Mouse (Mus musculus): ENCODE results near the gene Tbc1d13. TPM values are rescaled to one million over a fixed set of nuclear protein-coding genes. Genes with fewer than 3 reads are reported as not detected.
A peak's percentile ranks its signal among the peaks of the same experiment; 100 is the strongest.

Tbc1d13 gene
- 29.2 and 29.5 TPM in 2 replicates for polyA plus RNA-seq (2012; rRNA removed)

DNA sequence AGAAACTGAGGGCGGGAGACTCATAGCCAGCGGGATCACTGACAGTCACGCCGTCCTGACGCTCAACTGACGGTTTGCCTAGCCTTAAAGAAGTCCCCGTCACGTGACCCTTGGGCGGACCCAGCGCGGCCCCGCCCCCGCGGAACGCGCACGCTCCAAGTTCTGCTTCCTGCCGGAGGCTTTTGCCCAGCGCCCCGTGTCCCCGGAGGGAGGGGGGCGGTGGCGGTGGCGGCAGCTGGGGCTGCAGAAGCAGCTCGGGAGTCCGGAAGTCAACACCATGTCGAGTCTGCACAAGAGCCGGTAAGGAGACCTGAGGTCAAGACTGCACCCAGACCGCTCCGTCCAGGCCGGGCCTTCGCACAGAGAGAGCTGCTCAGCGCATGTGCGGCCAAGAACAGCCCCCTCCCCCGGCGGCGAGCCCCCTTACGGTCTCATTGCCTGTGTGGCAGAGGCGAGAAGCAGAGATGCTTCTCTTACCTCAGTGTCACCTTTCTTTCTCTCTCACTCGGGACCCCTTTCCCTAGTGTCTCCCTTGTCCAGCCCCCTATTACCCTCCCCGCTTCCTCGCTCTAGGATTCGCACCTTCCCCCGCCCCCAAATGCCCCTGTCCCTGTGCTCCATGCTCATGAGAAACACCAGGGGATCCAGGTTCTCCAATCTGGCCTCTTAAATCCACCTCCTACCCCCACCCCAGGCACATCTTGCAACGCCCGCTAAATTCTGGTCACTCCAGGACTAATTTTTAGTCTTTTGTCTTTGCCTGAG, at the start of gene Tbc1d13:
Tbc1d13 (plus strand) TSS at position 134 of the 765 bp plus-strand sequence.
- DNase-seq (ENCODE audit: low spot score), result peak; percentile 97

DNA sequence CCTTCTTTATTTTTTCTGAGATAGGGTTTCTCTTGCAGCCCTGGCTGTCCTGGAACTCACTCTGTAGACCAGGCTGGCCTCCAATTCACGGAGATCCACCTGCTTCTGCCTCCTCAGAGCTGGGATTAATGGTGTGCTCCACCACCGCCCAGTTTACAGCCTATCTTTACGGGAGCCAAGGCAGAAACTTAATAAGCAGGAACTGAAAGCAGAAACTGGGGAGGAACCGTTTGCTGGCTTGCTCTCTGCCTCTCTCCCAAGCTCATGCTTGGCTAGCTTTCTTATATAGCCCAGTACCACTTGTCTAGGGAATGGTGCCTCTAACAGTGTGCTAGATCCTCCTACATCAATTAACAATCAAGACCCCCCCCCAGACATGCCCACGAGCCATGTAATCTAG, 49.4 kb upstream of the Tbc1d13 start:
- DNase-seq (ENCODE audit: low spot score), result no peak

DNA sequence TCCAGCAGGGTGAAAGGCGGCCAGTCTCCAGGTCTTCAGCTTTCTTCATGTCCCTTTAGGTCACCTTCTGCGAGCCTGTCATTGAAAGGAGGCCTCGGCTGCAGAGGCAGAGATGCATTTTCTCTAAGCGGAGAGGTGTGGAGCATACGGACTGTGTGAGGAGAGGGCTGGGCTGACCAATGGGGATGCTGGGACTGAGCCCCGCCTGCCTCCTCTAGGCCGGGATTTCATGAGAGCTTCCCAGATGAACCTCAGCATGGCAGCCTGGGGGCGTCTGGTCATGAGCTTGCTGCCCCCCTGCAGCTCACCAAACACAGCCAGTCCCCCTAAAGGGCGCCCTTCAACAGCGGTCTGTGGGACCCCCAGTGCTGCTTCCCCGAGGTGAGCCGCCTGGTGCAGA, 48.9 kb upstream of the Tbc1d13 start:
- DNase-seq (ENCODE audit: low spot score), result no peak

DNA sequence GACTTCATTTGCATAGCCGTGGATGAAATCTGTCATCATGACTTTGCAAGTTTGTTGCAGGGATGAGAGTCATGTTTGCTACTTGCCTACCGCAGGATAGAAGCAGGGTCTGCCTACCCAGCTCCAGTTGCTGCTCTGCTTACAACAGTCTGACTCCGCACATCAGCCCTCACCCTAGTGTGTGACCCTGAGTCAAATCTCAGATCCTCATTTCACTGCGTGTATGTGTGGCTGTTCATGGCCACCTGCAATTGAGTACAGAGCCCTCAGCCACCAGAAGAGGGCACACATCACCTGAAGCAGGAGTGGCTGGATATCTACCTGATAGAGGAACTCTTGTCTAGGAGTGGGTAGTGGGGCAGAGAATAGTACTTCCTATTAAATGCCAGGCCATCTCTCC, 46.2 kb upstream of the Tbc1d13 start:
- DNase-seq (ENCODE audit: low spot score), result no peak

DNA sequence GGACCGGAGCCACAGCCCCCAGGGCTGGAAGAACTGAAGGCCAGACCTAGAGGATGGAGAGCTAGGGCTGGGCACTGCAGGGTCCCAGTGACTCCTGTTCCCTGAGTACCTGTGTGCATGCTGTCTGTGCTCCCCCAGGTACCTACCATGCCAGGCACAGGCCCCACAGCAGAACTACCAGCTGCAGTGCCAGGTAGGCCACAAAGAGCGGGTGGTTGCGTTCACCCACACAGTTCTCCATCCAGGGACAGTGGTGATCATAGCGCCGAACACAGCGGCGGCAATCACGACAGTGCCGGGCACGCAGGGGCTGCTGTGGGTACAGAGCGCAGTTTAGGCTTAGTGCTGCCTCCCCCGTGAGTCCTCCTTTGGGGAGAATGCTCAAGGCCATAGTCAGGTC, 42.0 kb upstream of the Tbc1d13 start:
- no peak for DNase-seq (ENCODE audit: low spot score)

DNA sequence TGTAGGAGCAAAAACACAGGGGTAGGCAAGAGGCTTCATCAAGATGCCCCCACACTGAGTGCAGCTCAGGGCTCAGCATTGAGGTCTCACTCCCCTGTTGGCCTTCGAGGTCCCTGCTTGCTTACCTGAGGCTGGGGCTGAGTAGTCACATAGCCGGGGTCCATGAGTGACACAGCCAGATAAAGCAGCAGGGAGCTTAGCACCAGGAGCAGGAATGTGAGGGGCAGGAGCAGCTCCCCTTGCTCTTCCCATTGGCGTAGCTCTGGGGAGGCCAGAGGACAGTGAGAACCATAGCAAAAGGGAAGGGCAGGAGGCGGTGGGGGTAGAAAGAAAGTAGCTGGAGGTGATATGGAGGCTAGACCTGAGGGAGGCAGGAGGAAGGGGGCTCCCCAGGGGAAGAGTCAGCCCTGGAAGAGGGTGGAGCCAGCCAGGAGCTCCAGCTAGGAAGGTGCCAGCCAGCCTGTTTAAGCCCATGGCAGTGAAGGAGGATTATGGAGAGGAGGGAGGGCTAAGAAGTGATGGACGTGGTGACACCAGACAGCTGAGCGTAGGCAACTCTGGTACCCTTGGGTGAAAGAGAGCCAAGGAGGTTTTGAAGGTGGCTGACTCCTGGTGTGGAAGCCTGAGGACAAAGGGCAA, 41.1 kb upstream of the Tbc1d13 start:
- DNase-seq (ENCODE audit: low spot score), result no peak

DNA sequence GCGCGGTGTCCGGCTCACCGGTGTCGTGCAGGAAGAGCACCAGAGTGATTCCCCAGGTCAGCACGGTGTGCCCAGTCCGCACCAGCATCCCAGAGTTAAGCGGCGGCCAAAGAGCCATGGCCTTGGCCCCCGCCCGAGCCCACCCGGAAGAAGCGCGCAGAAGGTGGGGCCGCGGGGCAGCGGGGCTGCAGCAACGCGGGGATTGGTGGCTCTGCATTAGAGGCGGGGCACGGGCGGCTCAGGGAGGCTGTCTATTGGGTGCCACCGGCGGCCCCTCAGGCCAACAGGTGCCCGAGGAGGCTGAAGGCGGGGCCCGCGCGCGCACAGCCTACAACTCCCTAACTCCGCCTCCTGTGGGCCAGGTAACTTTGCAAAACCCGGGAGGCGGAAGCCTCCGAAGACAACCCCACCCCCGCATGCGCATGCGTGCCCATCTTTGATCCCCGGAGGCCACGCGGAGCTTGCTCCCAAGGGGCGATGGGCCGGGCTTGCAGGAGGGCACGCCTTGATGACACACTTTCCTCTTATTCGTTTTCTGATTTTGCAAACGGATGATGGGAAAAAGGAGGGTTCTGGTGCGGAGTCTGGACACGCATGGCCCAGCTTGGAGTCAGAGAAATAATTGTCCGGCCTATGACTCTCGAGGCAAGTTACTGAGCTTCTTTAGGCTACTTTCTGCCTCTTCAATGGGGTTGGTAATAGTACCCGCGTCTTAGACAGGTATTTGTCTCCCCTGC, 39.9 kb upstream of the Tbc1d13 start, which contains the start of gene Zdhhc12:
Zdhhc12 (minus strand) TSS at position 178 of the 737 bp plus-strand sequence.
- peak; percentile 89 for DNase-seq (ENCODE audit: low spot score)

DNA sequence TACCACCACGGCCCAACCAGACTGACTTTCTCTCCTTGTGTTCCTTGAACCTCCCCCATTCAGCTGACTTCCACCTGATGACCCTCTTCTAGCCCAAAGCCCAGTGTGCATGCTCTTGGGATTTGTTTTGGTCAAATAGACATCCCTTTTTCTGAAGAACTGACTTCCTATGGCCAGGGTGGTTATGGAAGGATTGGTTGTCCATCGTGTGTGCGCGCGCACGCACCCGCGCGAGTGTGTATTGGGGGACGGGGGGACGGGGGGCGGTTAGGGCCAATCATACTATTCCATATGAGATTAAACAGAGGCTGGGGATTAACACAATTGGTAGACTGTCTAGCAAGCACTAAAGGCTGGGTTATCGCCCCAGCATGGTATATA, 39.3 kb upstream of the Tbc1d13 start:
- no peak for DNase-seq (ENCODE audit: low spot score)

DNA sequence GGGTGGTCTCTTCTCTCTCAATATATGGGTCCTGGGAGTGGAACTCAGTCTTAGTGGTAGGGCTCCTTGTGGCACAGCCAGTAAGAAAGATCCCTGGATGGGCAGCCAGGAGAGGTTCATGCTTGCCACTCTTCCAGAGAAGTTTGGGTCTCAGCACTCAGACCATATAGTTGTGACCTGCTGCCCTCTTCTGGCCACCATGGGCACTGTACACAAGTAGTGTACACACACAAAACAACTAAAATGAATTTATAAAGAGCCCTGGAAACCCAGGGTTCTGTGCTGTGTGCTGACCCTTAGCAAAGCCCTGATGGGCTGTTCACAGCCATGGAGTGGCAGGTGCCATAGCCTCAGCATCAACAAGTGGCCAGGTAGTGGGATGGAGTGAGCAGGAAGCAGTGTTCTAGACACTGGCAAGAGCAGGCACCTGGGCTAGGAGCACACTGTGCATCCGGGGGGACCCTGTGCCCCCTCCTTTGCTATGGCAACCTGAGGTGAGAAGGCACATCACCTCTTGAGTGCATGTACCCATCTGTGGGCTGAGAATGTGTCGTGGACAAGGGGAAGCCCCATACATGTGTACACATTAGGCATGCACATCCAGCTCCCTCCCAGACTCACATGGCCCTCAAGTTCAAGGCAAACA, 37.5 kb upstream of the Tbc1d13 start:
- DNase-seq (ENCODE audit: low spot score), result no peak

DNA sequence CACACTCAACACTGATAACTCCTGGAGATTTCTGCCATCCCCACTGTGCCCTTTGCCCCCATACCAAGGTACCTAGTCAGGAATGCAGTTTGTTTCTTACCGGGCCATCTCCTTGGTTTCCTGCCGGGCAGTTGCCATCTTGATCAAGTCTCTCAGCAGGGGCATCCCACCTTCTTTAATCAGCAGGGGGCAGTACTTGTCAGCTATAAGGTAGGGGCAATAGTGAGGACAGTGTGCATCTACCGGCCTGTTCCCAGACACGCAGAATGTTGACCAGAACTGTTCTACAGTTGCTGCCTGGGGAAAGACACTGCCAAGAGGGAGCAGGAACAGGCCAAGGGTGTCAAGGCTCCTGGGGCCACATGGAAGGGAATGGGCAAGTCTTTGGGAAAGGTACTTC, 33.3 kb upstream of the Tbc1d13 start:
- DNase-seq (ENCODE audit: low spot score), result no peak

DNA sequence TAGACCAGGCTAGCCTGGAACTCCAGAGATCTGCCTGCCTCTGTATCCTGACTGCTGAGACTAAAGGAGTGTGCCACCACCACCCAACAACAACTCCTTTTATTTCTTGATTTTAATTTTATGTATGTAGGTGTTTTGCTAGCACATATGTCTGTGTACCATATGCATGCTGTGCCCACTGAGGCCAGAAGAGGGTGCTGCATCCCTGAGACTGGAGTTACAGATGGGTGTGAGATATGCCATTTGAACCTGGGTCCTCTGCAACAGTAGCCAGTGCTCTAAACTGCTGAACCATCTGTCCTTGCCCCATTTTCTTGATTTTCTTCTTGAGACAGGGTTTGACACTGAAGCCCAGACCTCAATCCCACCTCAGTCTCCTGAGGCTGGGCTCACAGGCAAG, 27.2 kb upstream of the Tbc1d13 start:
- no peak for DNase-seq (ENCODE audit: low spot score)

DNA sequence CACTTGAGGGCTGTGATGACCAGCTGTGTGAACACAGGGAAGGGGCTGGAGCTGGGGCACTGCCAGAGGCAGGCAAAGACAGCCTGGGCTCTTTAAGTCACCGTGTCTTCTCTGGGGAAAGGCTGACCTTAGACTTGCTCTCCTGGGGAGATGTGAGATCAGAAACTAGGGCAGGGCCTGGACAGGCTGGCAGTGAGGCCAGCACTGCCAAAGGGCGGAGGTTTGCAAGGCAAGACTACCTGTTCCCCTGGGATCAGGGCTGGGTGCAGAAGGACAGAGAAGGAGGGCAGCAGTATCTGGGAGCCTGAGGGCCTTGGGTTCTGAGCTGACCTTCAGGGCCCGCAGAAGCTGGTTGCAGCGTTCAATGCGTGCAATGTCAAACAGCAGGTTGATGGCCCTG, 25.9 kb upstream of the Tbc1d13 start:
- no peak for DNase-seq (ENCODE audit: low spot score)

DNA sequence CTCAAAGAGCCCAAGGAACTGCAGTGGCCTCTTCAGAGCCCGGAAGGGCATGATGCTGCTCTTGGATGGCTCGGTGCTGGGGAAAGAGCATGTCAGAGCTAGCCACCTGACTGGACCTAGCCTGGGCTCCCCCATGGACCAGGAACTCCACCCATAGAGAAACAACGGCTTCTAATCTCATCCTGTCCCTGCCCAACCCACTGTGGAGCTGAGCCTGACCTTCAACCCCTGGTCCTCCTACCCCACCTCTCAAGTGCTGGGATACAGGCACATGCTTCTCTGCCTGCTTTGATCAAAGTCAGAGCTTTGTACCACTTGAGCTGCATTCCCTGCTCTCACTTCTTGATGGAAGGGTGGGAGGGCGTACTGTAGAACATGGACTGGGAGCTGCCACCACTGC, 25.3 kb upstream of the Tbc1d13 start:
- no peak for DNase-seq (ENCODE audit: low spot score)

DNA sequence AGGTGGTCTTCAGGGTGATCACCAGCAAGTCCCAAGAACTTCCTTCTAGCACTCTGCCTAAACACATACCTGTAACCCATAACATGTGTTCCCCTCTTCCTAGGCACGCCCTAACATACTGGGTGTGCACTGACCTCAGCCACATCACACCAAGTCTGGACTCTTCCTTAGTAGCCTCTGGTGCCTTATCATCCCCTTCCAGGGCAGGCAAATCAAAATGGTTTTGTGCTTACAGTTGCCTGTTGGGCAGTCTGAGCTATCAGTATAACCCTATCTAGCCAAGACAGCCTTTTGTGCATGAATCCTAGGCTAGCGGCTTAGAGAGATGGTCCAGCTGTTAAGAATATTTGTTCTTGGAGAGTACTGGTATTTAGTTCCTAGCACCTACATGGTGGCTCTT, 22.0 kb upstream of the Tbc1d13 start:
- no peak for DNase-seq (ENCODE audit: low spot score)

DNA sequence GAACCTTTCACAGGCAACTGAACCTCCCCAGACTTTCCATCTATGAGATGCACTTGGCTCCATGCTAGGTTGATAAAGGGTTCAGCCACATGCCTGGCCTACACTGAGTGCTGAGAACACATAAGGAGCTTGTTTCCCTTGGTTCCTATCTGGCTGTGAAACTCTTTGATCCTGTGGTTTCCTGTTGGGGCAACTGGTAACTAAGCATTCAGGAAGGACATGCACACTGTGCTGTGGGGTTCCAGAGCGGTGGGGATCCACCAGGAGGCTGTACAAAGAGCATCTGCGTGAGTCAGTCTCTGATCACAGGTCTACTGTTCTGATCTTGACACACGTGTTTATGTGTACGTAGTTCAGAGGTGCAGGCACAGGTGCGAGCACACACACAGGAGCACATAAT, 21.0 kb upstream of the Tbc1d13 start:
- DNase-seq (ENCODE audit: low spot score), result no peak

DNA sequence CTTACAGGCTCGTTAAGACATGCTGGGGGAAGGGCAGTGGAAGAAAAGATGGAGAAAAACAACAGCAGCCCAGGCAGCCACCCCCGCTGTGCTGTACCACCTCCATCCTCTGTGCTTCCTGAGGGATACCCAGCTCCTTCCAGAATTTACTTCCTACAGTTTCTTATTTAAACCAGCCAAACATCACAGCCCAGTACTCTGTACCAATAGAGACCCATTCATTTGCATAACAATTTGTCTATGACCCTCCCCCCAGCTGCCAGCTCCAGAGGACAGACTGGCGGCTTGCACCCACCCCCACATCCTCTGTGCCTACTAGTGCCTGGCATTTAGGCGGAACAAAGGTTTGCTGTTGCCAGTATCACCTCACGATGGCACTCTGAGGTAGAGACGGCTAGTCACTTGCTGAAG, 13.9 kb upstream of the Tbc1d13 start:
- DNase-seq (ENCODE audit: low spot score), result no peak

DNA sequence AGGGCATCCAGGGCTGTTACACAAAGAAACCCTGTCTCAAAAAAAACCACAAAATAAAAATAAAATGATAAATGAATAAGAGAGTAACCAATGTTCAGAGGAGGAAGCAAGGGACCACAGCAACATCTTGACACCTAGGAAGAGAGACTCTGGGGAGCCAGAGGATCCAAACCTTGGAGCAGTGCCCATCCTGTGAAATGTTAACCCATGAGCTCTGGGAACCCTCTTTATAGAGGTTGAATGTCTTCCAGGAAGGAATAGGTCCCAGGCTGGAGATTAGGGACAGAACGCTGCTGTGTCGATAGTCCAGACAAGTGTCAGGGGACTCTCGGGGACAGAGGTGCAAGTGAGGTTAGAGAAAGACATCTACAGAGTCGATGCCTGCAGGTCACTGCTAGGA, 13.3 kb upstream of the Tbc1d13 start:
- no peak for DNase-seq (ENCODE audit: low spot score)

DNA sequence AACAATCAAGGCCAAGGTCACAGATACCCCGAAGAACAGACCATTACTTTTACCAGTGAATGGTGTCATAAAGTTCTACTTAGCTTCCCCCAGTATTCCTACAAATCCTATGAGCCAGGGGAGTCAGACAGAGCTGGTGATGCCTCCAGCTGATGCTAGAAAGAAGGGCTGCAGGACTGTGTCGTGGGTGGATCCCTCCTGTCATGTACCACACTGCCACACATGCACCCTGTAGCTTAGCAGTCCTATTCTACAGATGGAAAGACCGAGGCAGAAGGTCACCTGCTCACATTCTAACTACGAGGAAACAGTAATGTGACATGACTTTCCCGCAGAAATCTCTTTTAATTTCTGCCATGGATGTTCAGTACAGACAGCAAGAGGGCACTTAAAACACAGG, 10.8 kb upstream of the Tbc1d13 start:
- DNase-seq (ENCODE audit: low spot score), result no peak

DNA sequence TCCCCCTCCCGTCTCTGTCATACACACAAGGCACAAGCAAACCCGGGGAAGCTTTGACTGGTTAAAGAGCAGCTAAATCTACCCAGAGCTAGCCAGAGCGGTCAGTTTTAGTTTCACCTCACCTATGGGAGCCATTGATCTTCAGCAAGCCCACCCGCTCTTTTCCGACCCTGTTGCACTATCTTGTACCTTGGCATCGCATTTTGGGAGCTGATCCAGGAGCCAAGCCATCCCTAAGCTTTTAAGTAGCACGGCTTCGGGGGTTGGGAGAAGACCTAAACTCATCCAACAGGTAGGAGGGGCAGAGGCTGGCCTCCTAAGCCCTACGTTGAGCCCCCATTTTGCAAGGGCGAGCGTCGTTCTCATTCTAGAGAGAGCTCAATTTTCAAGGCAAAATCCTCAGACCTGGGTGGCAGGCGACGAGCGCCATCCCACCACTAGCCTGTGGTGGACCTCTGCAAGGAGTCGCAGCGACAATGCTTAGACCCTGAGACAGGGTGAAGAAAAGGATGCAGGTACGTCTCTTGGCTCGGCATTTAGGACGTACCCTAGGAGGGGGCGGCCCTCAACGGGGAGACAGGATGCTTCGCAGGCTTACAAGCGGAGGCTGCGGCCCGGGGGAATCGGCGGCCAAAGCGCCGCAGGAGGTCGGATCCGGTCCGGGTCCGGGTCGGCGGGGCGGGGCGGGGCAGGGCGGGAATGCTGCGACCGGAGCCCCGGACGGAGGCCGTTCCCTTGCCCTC, 9.6 kb upstream of the Tbc1d13 start:
- no peak for DNase-seq (ENCODE audit: low spot score)

DNA sequence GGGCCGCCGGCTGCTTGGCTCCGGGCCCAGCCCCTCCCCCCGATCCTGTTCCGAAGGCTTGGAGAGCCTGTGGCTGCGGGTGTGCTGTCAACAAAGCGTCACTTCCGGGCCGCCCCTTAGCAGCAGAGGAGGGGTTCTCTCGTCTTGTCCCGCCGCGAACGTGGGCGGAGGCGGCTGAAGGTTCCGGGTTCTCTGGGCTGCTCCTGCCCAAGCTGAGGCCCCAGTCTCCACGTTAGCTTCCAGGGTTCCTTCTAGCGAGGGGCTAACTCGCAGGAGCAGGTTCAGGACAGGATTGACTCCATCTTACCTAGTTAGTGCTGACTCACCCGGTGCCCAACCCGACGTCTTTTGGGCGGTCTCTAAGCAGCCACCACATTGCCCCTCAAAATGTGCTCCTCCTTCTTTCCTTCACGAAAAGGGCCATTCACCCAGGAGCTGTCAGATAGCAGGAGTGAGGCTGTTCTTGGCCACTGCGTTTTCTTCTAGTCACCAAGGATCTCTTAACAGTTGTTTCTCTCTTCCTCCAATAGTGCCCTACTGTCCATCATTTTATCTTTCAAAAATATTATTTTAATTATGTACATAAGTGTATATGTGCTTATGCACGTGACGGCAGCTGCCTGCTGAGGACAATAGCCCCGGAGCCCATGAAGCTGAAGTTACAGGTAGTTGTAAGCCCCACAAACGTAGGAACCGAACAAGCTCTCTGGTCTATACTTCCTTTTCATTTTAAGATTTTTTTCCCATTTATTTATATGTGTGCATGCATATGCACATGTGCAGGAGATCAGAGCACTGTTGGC, 8.9 kb upstream of the Tbc1d13 start, which contains the start of gene Zer1:
Zer1 (minus strand) TSS at position 114 of the 803 bp plus-strand sequence.
- DNase-seq (ENCODE audit: low spot score), result peak; percentile 89

DNA sequence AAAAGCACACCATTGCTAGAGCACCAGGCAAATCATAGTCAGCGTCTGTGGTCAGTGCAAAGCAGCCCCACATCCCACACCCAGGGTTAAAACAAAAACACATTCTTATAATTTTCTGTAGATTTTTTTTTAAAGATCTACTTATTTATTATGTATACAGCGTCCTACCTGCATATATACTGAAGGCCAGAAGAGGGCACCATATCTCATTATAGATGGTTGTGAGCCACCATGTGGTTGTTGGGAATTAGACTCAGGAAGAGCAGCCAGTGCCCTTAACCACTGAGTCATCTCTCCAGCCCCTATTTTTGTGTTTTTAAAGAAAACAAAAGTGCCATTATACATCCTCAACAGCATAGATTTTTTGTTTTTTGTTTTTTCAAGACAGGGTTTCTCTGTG, 4.8 kb upstream of the Tbc1d13 start:
- DNase-seq (ENCODE audit: low spot score), result no peak
